Mouse (Mus musculus): ENCODE data around the gene Tgfbr3.

Gene Tgfbr3

DNA sequence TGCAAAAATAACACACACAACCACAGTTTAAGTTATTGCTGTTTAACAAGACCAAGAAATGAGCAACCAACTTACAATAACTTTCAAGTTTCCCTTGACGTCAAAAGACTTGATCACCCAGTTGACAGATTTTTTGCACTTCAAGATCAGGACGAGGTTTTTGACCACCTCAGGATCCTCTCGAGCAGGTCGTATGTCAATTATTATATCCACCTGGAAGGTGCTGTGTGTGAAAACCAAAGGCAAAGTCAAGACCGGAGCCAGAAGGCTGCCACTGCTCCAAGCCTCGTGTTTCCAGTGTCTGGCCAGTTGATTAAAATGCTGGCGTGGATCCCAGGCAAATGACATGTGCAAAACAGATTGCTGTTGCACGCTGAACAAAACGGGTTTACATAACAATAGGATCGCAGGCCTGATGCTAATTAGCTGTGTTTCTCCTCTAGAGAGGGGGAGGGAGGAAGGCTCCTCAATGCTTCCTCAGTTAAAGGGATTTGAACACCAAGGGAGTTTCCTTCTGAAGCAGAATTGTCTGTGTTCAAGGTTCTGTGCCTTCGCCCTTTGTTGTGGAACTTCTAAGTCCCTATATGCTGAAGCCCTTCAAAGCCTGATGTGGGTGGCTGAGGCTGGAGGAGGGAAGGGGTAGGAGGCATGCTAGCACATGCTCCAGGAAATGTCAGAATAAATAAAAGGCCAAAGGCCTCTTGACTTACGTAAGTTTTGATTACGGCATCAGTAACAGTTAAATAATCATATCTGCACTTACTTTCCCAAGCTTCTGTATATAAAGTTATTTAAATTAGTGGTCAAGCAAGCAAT lies 141.3 kb downstream of the Tgfbr3 start:
- peak; percentile 56 for DNase-seq (ENCODE audit: low read depth, low spot score)

DNA sequence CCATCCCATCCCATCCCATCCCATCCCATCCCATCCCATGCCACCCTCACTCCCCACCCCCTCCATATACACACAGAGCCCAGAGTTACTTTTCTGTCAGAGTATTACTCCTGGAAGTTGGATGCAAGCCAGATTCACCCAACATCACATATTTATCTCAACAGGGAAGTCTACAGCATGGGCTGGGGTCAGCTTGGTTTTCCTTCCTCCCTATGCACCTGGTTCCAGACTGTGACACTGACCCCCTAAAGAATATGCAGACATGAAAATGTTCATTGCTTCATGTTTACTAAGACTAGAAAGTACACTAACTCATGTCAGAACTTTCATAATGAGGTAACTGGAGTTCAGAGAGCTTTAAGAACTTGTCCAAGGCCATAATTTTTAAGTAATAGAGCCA lies 142.0 kb downstream of the Tgfbr3 start:
- DNase-seq (ENCODE audit: low read depth, low spot score): no peak

DNA sequence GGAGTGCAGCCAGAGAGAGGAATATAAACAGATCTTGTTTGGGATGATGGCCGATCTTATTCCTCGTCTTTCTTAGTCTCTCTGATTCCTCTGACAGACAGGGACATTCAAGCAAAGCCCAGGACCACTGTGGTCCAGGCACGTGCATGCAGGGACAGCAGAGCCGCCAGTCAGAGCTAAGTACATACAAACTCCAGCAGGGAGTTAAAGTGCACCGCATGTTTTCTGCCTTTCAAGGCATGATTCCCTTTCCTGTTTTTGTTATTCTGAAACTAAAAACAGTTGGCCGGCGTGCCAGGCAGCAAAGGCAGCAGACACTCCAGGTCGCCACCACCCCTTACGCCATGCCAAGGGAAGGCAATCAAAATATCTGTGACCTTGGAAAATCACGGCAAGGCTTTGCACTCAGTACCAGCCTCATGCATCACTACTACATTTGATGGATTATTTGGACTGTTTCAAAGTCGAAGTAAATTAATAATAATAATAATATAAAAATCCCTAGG lies 143.3 kb downstream of the Tgfbr3 start:
- no peak for DNase-seq (ENCODE audit: low read depth, low spot score)

DNA sequence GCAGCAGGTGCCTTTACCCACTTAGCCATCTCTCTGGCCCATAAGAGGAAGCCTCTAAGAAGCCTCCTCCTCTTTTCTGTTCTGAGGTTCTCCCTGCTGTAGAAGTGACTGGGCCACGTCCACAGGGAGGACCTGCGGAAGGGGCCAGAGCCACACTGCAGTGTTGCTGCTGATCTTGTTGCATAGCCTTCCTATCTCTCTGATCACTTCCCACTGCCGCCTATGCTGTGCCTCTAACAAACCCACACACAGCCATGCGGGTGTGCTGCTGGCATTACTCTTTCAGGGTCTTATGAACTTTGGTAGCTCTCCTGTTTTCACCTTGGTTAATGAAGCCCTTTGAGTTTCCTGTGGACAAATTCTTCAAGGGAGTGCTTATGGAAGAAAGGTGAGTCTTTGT lies 144.3 kb downstream of the Tgfbr3 start:
- no peak for DNase-seq (ENCODE audit: low read depth, low spot score)

DNA sequence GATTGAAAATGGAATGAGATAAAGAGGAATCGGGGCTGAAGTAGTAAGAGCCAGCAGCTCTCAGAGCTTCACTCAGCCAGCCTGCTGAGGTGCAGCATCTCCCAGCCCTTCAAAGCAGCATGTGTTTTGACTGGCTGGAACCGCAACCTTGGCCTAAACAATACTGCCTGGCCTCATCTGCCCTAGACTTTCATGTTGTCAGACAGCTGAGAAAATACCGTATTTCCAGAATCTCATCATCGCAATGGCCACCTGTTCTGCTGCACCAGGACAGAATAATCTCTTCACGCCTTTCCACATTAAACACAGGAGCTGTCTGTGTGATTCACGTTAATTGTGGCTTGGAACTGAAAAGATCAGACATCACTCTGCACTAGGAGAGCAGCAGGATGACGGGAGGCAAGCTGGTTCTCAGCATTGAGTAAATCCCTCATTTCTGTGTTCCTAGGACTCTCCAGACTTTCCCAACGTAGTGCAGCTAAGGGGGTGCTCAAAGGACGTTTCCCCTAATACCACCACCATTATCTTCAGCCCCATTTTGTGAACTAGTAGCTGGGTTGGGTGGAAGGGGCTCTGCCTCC lies 145.1 kb downstream of the Tgfbr3 start:
- no peak for DNase-seq (ENCODE audit: low read depth, low spot score)

DNA sequence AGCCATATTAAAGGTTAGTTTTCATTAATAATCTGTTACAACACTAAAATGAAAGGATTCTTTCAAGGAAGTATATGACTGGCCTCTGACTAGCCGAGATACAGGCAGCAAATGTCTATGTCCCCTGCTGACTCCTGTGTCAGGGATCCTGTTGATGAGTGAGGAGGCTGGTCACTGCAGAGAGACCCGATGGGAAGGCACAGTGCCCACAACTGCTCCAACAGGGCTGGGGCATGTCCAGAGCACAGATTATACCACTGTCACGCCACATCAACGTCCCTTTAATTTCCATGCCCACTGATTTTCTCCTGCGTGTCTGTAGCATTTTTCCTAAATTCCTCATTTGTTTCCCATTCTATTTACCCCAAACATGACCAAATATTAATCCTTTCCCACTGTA lies 146.0 kb downstream of the Tgfbr3 start:
- DNase-seq (ENCODE audit: low read depth, low spot score): no peak

DNA sequence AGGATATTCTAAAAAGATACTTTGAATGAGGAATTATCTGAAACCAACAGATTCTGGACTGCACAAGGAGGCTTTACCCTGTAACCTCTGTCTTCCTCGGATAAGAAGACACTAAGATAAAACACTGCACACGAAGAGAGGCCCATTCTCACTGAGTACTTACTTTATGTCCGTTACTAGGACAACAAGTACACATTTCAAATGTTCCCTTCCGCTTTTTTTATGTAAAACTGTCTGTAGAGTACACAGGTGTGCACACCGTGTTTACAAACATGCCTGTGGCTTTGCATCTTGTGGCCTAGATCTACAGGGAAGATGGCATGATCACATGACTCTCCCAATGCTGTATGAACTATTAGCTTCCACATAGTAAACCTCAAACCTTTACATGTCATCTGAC lies 146.6 kb downstream of the Tgfbr3 start:
- no peak for DNase-seq (ENCODE audit: low read depth, low spot score)

DNA sequence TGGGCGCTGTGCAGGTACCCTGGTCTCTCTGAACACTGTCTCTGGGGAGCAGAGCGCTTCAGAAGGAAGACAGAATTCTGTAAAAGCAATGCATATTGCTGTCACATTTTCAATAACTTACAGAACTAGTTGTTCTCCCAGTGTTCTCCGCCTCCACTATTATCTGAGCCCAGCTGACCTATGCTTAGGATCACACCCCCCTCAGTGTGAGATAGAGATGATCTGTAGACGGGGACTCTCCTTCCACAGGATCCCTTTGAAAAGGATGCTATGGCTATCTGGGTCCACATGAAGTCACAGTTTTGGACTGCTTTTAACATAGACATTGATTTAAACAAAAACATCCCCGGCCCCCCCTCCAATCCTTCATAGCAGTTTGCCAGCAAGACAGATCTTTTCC lies 148.1 kb downstream of the Tgfbr3 start:
- no peak for DNase-seq (ENCODE audit: low read depth, low spot score)

GRCm38 (mm10) chr5:107139800-107140651 lies 149.4 kb downstream of the Tgfbr3 start:
- no peak for DNase-seq (ENCODE audit: low read depth, low spot score)

DNA sequence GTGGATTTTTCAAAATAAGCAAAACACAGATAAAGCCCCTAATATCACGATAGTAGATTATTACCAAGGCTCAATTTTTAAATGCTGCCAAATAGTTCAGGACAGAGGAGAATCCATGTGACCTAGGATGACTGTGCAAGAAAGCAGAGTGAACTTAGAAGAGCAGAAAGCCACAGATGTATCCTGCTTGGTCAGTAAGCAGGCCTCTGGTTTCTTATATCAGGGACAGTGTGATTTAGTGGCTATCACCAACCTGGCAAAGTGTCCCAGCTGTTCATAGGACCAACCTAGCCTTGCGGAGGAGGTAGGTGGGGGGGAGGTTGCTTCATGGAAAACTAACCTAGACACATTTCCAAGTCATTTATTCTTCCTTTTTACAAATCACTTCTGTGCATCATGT lies 156.1 kb downstream of the Tgfbr3 start:
- no peak for DNase-seq (ENCODE audit: low read depth, low spot score)

DNA sequence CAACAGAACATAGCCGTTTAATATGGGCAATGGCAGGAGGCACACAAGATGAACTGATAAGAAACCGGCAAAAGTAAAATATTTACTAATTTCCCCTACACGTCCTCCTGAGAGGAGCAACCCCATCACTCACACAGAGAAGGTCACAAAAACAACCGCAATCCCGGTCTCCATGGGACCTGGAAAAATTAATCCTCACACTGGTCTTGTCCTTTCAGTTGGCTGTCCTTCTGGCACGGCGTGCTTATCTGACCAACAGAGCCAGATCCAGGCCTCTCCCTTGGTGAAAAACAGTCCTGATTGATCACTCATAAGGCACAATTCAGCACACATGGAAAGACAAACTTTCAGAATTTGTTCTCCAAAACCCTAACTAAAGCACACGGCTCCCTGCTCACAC lies 157.2 kb downstream of the Tgfbr3 start:
- DNase-seq (ENCODE audit: low read depth, low spot score): no peak

GRCm38 (mm10) chr5:107129304-107129703 lies 160.1 kb downstream of the Tgfbr3 start:
- DNase-seq (ENCODE audit: low read depth, low spot score): no peak

- DNase-seq (ENCODE audit: low read depth, low spot score): peak; percentile 20
These were observed 162.9 kb downstream of the Tgfbr3 start for GRCm38 (mm10) chr5:107126561-107126960.

DNA sequence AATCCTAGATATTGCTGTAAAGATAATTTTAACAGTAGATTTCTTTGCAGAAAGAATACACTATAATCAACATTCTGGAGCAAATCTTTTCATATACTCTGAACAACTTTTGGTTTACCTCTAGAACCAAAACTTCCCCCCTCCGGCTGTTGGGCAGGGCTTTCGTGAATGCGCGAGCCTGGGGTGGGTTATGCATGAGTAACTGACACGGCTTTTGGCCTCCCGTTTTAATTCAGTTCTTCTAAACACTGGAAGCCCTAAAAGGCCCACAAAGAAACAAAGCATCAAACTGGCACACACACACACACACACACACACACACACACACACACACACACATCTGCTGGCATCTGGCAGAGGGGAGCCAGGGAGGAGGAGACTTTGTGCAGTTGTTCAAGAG lies 164.3 kb downstream of the Tgfbr3 start:
- DNase-seq (ENCODE audit: low read depth, low spot score): peak; percentile 72

DNA sequence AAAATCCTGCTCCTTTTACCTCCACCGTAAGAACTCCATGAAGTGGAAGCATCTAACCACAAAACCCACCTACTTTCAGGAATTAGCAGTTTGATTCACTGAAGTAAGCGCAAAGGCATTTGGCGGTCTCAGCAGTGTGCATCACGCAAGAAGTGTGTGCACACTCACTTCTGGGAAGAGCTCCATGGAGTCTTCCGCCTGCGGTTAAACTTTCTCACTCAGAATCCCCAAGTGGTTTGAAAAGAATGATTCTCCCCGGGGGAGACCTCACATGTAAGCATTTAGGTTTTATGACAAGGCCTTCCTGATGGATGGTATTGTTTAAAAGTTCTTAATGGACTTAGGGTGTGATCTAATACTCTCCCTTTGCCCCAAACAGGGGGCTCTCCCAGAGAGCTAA lies 164.9 kb downstream of the Tgfbr3 start:
- peak; percentile 99 for DNase-seq (ENCODE audit: low read depth, low spot score)

DNA sequence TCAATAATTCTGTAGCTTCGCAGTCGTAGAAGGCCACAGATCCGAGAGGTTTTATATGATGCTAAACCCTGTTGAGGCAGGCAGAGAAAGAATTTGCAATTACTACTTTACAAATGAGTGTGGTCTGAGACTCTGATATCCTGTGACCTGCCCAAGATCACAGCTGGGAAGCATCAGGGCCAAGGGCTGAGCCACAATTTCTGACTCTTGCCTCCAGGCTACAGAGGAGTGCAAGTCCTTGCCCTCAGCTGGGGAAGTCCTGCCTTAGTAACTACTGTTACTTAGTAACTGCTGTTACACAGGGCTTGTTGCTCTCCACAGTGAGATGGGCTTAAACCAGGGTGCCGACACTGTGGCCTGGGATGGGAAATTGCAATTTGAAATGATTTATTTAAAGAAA lies 166.8 kb downstream of the Tgfbr3 start:
- peak; percentile 75 for DNase-seq (ENCODE audit: low read depth, low spot score)

- peak; percentile 46 for DNase-seq (ENCODE audit: low read depth, low spot score)
These were observed 168.3 kb downstream of the Tgfbr3 start for GRCm38 (mm10) chr5:107121086-107121485.

DNA sequence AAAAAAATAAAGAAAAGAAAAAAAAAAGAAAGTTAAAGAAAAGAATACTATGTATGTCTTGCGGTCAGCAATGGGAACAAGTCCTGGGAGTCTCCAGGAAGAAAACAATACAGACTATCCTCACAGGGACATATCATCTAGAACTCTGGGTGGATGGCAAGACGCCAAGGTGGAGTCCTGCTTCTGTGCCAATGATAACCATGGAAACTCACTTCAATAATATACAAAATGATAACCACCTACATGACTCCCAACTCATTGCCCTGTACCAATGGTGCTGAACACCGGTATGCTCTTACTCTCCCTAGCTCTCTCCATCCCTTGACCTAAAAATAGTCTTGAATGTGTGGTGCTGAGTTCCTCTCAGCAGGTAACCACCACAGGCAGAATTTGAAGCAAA lies 168.8 kb downstream of the Tgfbr3 start:
- DNase-seq (ENCODE audit: low read depth, low spot score): peak; percentile 40

DNA sequence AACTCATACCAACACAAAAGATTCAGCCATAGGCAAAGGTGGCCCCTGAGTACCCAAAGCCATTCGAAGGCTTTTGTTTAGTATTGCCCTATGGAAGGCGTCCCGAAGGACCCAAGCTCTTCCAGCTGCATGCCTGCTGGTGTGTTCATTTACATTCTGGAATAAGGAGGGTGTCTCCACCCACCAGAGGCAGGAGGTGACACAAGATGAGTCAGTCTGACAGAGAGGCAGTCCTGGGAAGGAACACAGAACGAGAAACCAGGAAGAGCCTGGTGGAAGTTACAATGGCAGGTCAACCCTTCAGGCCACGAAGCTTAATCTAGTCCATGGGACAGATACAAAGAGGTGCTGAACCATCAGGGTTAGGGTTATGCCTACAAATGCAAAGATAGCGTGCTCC lies 169.5 kb downstream of the Tgfbr3 start:
- peak; percentile 78 for DNase-seq (ENCODE audit: low read depth, low spot score)

DNA sequence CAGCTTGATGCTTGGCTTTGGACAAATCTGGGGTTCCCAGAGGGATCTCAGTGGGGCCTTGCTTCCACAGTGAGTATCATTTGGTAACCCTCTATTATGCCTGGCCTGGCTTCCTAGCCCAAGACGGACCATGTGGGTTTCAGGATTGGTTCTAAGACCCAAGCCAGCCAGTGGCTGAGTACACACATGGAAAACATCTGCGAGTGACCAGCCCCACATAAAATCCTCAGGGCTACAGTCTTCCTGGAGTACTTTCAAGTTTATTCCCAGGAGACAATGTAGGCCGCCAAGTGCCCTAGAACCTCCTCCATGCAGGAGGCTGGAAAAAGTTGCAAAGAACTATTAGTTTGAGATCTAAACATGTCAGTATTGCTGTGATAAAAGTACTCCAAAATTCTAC lies 172.6 kb downstream of the Tgfbr3 start:
- DNase-seq (ENCODE audit: low read depth, low spot score): peak; percentile 82

- DNase-seq (ENCODE audit: low read depth, low spot score): no peak
These were observed 176.7 kb downstream of the Tgfbr3 start for GRCm38 (mm10) chr5:107112656-107113275.

DNA sequence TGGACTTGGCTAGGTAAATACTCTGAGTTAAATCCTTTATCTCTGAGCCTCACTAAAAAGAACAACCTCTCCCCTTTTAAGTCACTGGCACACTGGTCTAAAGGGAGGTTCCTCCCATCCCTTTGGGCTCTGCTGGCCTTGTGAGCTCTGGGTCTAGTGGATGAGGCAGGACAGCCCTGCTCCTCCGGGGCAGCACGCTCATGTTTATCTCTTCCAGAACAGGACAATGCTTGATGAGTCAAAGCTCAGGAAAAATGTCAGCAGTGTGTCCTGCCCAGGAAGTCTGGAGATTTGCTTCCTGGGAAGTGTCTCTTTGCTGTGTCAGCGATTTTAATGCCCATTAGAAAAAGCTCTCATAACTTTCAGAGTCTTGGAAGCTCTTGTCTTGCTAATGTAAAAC lies 177.6 kb downstream of the Tgfbr3 start:
- DNase-seq (ENCODE audit: low read depth, low spot score): peak; percentile 77
